Mouse (Mus musculus): Measurements from ENCODE around the gene Iqgap2. TPM values are rescaled to one million over a fixed set of nuclear protein-coding genes. Genes with fewer than 3 reads are reported as not detected.

The Iqgap2 gene
- polyA plus RNA-seq, 1 experiment: 2.8 TPM

DNA sequence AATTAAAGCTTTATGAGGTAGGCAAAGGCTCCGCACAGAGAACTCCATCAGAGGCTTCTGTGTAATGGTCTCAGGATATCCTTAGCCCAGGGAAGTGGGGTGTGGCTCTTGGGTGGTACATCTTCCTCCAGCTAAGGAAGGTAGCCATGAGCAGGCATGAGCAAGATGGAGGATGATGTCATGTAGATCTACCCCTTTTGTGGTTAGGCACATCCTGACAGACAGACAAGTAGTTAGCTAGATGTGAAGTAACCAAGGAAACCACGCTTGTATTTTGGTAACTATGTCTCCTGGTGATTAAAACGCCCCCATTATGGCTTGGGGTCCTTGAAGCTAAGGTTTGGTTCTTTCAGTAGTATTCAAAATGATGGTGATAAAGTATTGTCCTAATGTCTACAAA lies 78.1 kb downstream of the Iqgap2 start:
- Histone ChIP-seq H3K9me3 (no peaks in the 10 kb centered on the region), H3K27me3 (replicated peaks) (peaks cover 3% of the 10 kb centered on the region), H3K4me1 (peaks cover 7% of the 10 kb centered on the region), H3K36me3 (replicated peaks; ENCODE audit: low read length) (no peaks in the 10 kb centered on the region), H3K4me3 (replicated peaks) (no peak overlapping the region)
- TF ChIP-seq FLI1 (IDR thresholded peaks at IDR 0.05; ENCODE audit: low read length): no peak

DNA sequence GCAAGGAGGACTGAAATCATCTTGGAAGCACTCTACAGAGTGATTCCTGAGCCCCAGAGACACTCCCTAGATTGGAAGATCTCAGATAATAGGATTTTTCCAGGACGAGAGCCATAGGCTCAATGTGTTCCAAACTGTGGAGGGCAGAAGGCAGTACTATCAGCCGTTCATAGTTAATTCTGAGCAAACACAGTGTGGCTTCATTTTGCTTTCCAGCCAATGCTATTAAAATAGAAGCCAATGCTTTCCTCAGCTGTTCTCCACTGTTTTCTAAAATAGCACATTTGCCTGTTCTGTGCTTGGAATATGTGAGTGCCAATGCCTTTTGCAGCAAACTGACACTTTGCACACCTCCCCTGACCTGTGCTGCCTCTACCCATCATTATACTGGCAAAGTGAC lies 80.9 kb downstream of the Iqgap2 start:
- H3K9me3 ChIP-seq: no peaks in the 10 kb centered on the region
- peaks cover 4% of the 10 kb centered on the region for H3K27me3 ChIP-seq (replicated peaks)
- TF ChIP-seq GATA1 (IDR thresholded peaks at IDR 0.05; ENCODE audit: borderline replicate concordance, low read length) (no peak), FLI1 (IDR thresholded peaks at IDR 0.05; ENCODE audit: low read length) (no peak)
- no peak overlapping the region for H3K4me3 ChIP-seq (replicated peaks)
- peaks cover 7% of the 10 kb centered on the region for H3K4me1 ChIP-seq
- H3K36me3 ChIP-seq (replicated peaks; ENCODE audit: low read length): no peaks in the 10 kb centered on the region

DNA sequence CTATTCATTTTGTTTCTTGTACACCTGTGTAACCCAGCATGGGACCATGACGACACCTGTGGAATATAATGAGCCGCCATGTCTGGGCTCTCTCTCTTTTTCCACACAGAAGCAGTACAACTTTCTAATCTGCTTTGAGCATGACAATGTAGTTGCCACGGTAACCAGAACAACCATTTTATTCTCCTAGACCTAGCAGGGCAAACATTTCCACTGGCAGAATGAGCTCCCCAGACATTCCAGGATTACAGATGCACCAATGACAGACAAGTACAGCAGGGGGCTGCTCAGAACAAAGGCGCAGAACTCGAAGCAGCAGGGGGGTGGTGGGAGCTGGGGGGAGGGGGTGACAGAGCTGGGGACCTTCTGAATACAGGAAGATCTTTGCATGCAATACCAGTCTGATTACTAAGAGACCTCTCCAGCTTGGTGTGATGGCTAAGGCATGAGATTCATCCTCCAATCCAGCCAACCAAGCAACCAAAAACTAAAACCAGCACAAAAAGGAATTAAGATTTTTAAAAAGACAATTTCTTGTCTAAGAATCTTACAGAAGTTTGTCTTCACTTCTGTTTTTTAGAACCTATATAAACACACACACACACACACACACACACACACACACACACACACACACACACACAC lies 84.5 kb downstream of the Iqgap2 start:
- Histone ChIP-seq H3K4me3 (replicated peaks) (no peak overlapping the region), H3K9me3 (no peaks in the 10 kb centered on the region), H3K36me3 (replicated peaks; ENCODE audit: low read length) (no peaks in the 10 kb centered on the region), H3K4me1 (no peaks in the 10 kb centered on the region), H3K27me3 (replicated peaks) (peaks cover 6% of the 10 kb centered on the region)
- TF ChIP-seq FLI1 (IDR thresholded peaks at IDR 0.05; ENCODE audit: low read length) (no peak), GATA1 (IDR thresholded peaks at IDR 0.05; ENCODE audit: borderline replicate concordance, low read length) (no peak)

DNA sequence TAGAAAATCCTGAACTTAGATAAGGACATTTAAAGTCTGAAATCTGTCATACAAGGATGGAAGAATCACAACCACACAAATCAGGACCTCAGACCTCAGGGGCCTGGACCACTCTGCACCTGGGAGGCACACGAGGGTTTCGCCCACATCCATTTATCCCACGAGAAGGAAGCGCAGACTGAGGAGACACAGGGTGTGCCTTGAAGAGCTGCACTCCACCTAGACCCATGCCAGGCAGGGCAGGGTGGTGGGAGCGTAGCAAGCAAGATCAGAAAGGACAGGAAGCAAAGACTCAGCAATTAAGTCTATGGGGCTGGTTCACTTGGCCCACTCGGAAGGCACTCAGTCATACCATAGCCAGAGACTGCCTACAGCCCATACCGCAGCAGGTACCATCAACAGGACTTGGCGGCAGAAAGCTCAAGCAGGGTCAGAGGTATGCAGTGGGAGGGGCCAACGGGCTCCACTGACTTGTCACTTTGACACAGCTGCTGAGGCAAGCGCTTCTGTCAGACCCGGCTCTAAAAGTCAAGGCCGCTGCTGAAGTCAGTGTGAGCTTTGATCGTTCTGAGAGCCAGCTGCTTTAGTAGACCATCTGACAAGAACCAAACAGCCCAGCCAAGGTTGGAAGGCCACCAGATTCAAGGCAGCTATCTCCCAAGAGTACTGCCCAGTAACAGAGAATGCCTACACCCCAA lies 86.1 kb downstream of the Iqgap2 start:
- Histone ChIP-seq H3K4me1 (no peaks in the 10 kb centered on the region), H3K4me3 (replicated peaks) (no peak overlapping the region), H3K9me3 (no peaks in the 10 kb centered on the region), H3K27me3 (replicated peaks) (peaks cover 6% of the 10 kb centered on the region), H3K36me3 (replicated peaks; ENCODE audit: low read length) (no peaks in the 10 kb centered on the region)
- no peak for TF ChIP-seq FLI1 (IDR thresholded peaks at IDR 0.05; ENCODE audit: low read length)
- no peak for TF ChIP-seq GATA1 (IDR thresholded peaks at IDR 0.05; ENCODE audit: borderline replicate concordance, low read length)

DNA sequence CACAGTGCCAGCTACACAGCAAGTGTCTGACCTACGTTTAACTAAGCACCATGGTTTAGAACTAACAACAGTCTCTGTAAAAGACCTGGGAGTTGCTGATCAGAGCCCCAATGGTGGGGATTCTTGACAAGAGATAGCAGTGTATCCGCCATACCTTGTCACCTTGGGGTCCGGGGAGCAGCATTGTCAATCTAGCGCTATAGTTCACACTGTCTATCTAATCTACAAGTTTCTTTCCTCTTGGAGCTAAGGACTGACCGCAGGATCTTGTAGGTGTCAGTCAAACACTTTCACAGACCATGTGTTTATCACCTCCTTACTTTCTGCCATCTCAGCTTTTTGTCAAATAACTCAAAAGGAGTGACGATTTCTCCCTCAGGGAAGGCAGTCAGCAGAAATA lies 87.6 kb downstream of the Iqgap2 start:
- Histone ChIP-seq H3K4me3 (replicated peaks) (no peak overlapping the region), H3K4me1 (no peaks in the 10 kb centered on the region), H3K36me3 (replicated peaks; ENCODE audit: low read length) (no peaks in the 10 kb centered on the region), H3K9me3 (no peaks in the 10 kb centered on the region), H3K27me3 (replicated peaks) (peaks cover 4% of the 10 kb centered on the region)
- no peak for TF ChIP-seq FLI1 (IDR thresholded peaks at IDR 0.05; ENCODE audit: low read length)
- no peak for TF ChIP-seq GATA1 (IDR thresholded peaks at IDR 0.05; ENCODE audit: borderline replicate concordance, low read length)

DNA sequence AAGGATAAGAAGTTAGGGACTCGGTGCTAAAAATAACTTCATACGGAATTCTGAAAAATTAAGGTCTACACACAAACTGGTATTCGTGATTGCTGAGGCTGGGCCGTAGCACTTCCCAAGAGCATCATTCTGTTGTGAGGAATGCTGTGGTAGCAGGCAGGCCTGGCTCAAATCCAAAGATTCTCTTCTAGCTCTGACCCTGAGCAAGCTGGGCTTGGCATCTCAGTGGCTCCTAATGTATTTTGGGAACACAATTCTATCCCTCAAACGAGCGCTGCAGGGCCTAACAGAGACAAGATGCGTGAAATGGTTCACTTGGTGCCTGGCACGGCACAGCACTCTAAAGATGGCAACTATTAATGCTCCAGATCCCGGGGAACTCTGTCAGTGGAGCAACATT lies 90.8 kb downstream of the Iqgap2 start:
- H3K4me3 ChIP-seq (replicated peaks): no peak overlapping the region
- peaks cover 4% of the 10 kb centered on the region; the same call in 1 of the 2 replicates for H3K4me1 ChIP-seq
- peaks cover 2% of the 10 kb centered on the region for H3K27me3 ChIP-seq (replicated peaks)
- no peaks in the 10 kb centered on the region for H3K9me3 ChIP-seq
- no peaks in the 10 kb centered on the region for H3K36me3 ChIP-seq (replicated peaks; ENCODE audit: low read length)
- TF ChIP-seq FLI1 (IDR thresholded peaks at IDR 0.05; ENCODE audit: low read length) (no peak), GATA1 (IDR thresholded peaks at IDR 0.05; ENCODE audit: borderline replicate concordance, low read length) (no peak)

DNA sequence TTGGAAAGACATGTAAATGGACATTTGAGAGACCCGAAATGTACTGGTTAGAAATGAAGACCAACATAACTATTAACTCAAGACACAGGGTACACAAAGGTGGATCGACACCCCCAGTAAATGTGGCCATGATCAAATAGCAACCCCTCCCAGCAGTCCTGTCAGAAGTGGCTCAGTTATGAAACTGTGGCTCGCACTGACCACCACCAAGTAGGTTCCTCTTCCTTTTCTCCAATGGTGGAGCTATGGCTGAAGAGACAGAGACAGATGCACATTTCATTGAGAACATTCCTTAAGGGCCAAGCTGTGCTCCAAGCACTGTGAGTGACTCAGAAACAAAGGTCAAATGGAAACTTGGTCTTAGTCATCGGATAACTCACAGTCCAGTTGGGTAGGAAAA lies 92.4 kb downstream of the Iqgap2 start:
- no peak for TF ChIP-seq FLI1 (IDR thresholded peaks at IDR 0.05; ENCODE audit: low read length)
- TF ChIP-seq GATA1 (IDR thresholded peaks at IDR 0.05; ENCODE audit: borderline replicate concordance, low read length): no peak
- Histone ChIP-seq H3K27me3 (replicated peaks) (no peaks in the 10 kb centered on the region), H3K9me3 (no peaks in the 10 kb centered on the region), H3K4me1 (peaks cover 4% of the 10 kb centered on the region; the same call in 1 of the 2 replicates), H3K4me3 (replicated peaks) (no peak overlapping the region), H3K36me3 (replicated peaks; ENCODE audit: low read length) (no peaks in the 10 kb centered on the region)

DNA sequence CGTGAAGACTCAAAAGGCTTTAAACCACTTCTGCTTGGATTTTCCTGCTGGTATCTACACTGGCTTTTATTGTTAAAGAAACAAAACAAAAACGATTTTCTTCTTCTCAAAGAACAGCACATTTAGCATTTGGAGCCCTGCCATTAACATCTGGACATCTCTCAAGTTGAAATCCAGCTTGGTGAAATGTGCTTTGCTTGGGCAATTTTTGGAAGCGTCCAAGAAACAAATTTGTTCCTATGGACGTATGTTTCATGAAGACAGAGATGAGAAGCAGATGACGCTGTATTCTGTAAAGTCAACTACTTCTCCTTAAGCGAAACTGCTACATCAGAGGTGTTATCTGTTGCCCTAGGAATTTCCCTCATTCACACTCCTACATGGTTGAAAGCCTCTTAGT lies 93.0 kb downstream of the Iqgap2 start:
- no peaks in the 10 kb centered on the region for H3K27me3 ChIP-seq (replicated peaks)
- TF ChIP-seq GATA1 (IDR thresholded peaks at IDR 0.05; ENCODE audit: borderline replicate concordance, low read length): no peak
- TF ChIP-seq FLI1 (IDR thresholded peaks at IDR 0.05; ENCODE audit: low read length): no peak
- H3K4me3 ChIP-seq (replicated peaks): no peak overlapping the region
- H3K4me1 ChIP-seq: peaks cover 4% of the 10 kb centered on the region; the same call in 1 of the 2 replicates
- no peaks in the 10 kb centered on the region for H3K9me3 ChIP-seq
- H3K36me3 ChIP-seq (replicated peaks; ENCODE audit: low read length): no peaks in the 10 kb centered on the region

DNA sequence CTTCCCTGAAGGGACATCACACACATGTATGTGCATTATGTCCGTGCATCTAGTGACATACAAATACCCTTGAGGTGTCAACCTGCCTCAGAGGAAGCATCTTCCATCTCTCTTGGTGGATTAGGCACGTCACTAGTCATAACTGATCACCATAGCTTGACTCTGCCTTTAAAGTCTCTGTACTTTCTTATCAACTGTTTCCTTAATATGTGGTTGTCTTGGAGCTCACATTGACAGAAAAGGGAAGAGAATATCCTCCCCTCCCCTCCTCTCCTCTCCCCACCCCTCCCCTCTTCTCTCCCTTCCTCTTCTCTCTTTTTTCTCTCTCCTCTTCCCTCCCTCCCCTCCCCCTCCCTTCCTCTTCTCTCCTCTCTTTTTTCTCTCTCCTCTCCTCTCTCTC lies 94.2 kb downstream of the Iqgap2 start:
- H3K27me3 ChIP-seq (replicated peaks): no peaks in the 10 kb centered on the region
- TF ChIP-seq FLI1 (IDR thresholded peaks at IDR 0.05; ENCODE audit: low read length) (no peak), GATA1 (IDR thresholded peaks at IDR 0.05; ENCODE audit: borderline replicate concordance, low read length) (no peak)

DNA sequence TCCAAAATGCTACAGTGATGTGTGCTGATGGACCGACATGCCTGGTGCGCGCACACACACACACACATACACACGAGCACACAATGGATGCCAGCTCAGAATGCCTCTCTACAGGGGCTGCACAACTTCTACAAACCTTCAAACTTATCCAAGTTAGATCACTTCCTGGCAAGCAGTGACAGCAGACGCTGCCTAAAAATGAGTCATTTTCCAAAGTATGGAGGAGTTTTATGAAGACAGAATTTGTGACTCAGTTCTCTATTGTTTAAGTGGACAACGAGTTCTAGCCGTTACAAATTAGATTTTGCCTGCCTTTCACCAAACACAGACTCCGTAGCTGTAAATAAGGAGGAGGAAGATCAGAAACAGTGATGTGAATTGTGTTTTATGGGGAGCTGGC lies 97.4 kb downstream of the Iqgap2 start:
- H3K27me3 ChIP-seq (replicated peaks): peaks cover 2% of the 10 kb centered on the region
- no peak for TF ChIP-seq FLI1 (IDR thresholded peaks at IDR 0.05; ENCODE audit: low read length)
- TF ChIP-seq GATA1 (IDR thresholded peaks at IDR 0.05; ENCODE audit: borderline replicate concordance, low read length): no peak
- no peaks in the 10 kb centered on the region for H3K36me3 ChIP-seq (replicated peaks; ENCODE audit: low read length)
- H3K9me3 ChIP-seq: no peaks in the 10 kb centered on the region
- H3K4me1 ChIP-seq: peaks cover 7% of the 10 kb centered on the region
- H3K4me3 ChIP-seq (replicated peaks): no peak overlapping the region

More for the DNA sequence above, 94.2 kb downstream of the Iqgap2 start:
- no peaks in the 10 kb centered on the region for H3K9me3 ChIP-seq
- no peaks in the 10 kb centered on the region for H3K36me3 ChIP-seq (replicated peaks; ENCODE audit: low read length)
- no peak overlapping the region for H3K4me3 ChIP-seq (replicated peaks)
- peaks cover 4% of the 10 kb centered on the region; the same call in 1 of the 2 replicates for H3K4me1 ChIP-seq

Data from megakaryocyte, embryonic 14.5 days (primary cell).